Mouse (Mus musculus) megakaryocyte, embryonic 14.5 days (primary cell): ENCODE measurements around the gene Gm4869. TPM values are rescaled to one million over a fixed set of nuclear protein-coding genes. Genes with fewer than 3 reads are reported as not detected.
"Not testable (repeated sequence)": the region's sequence is repeated elsewhere in the genome, so short reads cannot be mapped to it uniquely, and the experiment has no call there.

Source experiments
- H3K27me3 ChIP-seq: replicated peaks from 2 replicates; pipeline ENCODE3; 2012; ENCODE audit warnings: inconsistent platforms
- H3K36me3 ChIP-seq: replicated peaks from 2 replicates; pipeline ENCODE3; 2012; ENCODE audit warnings: low read length, inconsistent platforms, mixed read lengths
- H3K4me1 ChIP-seq: 2 replicates; pipeline ENCODE4 v1.6.1; 2012; ENCODE audit warnings: inconsistent platforms
- H3K4me3 ChIP-seq: replicated peaks from 2 replicates; pipeline ENCODE3; 2012; ENCODE audit warnings: moderate library complexity, mild to moderate bottlenecking, inconsistent platforms
- H3K9me3 ChIP-seq: 2 replicates; pipeline ENCODE4 v1.6.1; 2012; ENCODE audit warnings: inconsistent platforms
- FLI1 ChIP-seq: IDR thresholded peaks from 2 replicates; pipeline ENCODE4 v1.6.1; 2012; ENCODE audit warnings: low read length, inconsistent platforms, mixed read lengths
- GATA1 ChIP-seq: IDR thresholded peaks from 3 replicates; pipeline ENCODE4 v1.6.1; 2012; ENCODE audit warnings: mixed read lengths, low read length, inconsistent platforms, borderline replicate concordance
- polyA plus RNA-seq: library from polyadenylated mRNA; stranded (reverse); fragments of >175 nt; gene quantifications from 2 replicates; pipeline ENCODE4 v1.2.3, GENCODE M21; 2012; ENCODE audit warnings: low replicate concordance; ENCODE audit not compliant: insufficient read depth

The Gm4869 gene
- polyA plus RNA-seq, 1 experiment = 0.03 TPM

- Histone ChIP-seq H3K27me3 (no peaks in the 10 kb centered on the region), H3K4me3 (peak within 1 kb of the TSS; percentile 100), H3K9me3 (no peaks in the 10 kb centered on the region), H3K4me1 (peaks cover 44% of the 10 kb centered on the region), H3K36me3 (peaks cover 25% of the 10 kb centered on the region)
- TF ChIP-seq GATA1 (no peak), FLI1 (no peak)
Observed at GRCm38 (mm10) chr5:140418489-140419441, 26.7 kb upstream of the Gm4869 start, which contains the start of gene Eif3b. Eif3b (plus strand) TSS chr5:140419328.

GRCm38 (mm10) chr5:140419442-140420080 is 25.9 kb upstream of the Gm4869 start:
- Histone ChIP-seq H3K4me3 (peak overlapping the region; percentile 100), H3K36me3 (peaks cover 33% of the 10 kb centered on the region), H3K27me3 (no peaks in the 10 kb centered on the region), H3K4me1 (peaks cover 44% of the 10 kb centered on the region), H3K9me3 (no peaks in the 10 kb centered on the region)
- TF ChIP-seq FLI1 (no peak), GATA1 (no peak)

GRCm38 (mm10) chr5:140420616-140421015 is 24.8 kb upstream of the Gm4869 start:
- Histone ChIP-seq H3K9me3 (no peaks in the 10 kb centered on the region), H3K36me3 (peaks cover 43% of the 10 kb centered on the region), H3K27me3 (no peaks in the 10 kb centered on the region), H3K4me3 (peak overlapping the region; percentile 100), H3K4me1 (peaks cover 43% of the 10 kb centered on the region)
- TF ChIP-seq FLI1 (no peak), GATA1 (no peak)

- Histone ChIP-seq H3K9me3 (no peaks in the 10 kb centered on the region), H3K4me3 (no peak overlapping the region), H3K27me3 (no peaks in the 10 kb centered on the region), H3K4me1 (peaks cover 54% of the 10 kb centered on the region), H3K36me3 (peaks cover 89% of the 10 kb centered on the region)
- TF ChIP-seq FLI1 (no peak), GATA1 (no peak)
Observed at GRCm38 (mm10) chr5:140425016-140425783, 20.2 kb upstream of the Gm4869 start.

GRCm38 (mm10) chr5:140439117-140439516 is 6.3 kb upstream of the Gm4869 start:
- Histone ChIP-seq H3K4me1 (peaks cover 23% of the 10 kb centered on the region), H3K36me3 (peaks cover 91% of the 10 kb centered on the region)
- not testable (repeated sequence) for H3K4me3 ChIP-seq, H3K9me3 ChIP-seq, H3K27me3 ChIP-seq

- no peaks in the 10 kb centered on the region for H3K9me3 ChIP-seq
- peaks cover 91% of the 10 kb centered on the region for H3K36me3 ChIP-seq
- peaks cover 23% of the 10 kb centered on the region for H3K4me1 ChIP-seq
- TF ChIP-seq GATA1 (no peak), FLI1 (no peak)
- no peaks in the 10 kb centered on the region for H3K27me3 ChIP-seq
- H3K4me3 ChIP-seq = no peak overlapping the region
Observed at GRCm38 (mm10) chr5:140441406-140441805, 4.0 kb upstream of the Gm4869 start.

- H3K4me3 ChIP-seq = no peak overlapping the region
- H3K27me3 ChIP-seq = no peaks in the 10 kb centered on the region
- H3K4me1 ChIP-seq = peaks cover 9% of the 10 kb centered on the region; the same call in 1 of the 2 replicates
- TF ChIP-seq FLI1 (no peak), GATA1 (no peak)
- H3K9me3 ChIP-seq = no peaks in the 10 kb centered on the region
- peaks cover 69% of the 10 kb centered on the region for H3K36me3 ChIP-seq
Observed at GRCm38 (mm10) chr5:140444012-140444411, 1.4 kb upstream of the Gm4869 start.

- Histone ChIP-seq H3K4me3 (no peak overlapping the region), H3K9me3 (no peaks in the 10 kb centered on the region), H3K4me1 (no peaks in the 10 kb centered on the region), H3K36me3 (peaks cover 52% of the 10 kb centered on the region), H3K27me3 (no peaks in the 10 kb centered on the region)
- TF ChIP-seq FLI1 (no peak), GATA1 (no peak)
Observed at GRCm38 (mm10) chr5:140446054-140446453, 609 bp downstream of the Gm4869 start.

GRCm38 (mm10) chr5:140454488-140454887 is 9.0 kb downstream of the Gm4869 start:
- TF ChIP-seq FLI1 = no peak
- TF ChIP-seq GATA1 = no peak
- H3K36me3 ChIP-seq = no peaks in the 10 kb centered on the region
- H3K9me3 ChIP-seq = no peaks in the 10 kb centered on the region
- no peak overlapping the region for H3K4me3 ChIP-seq
- H3K4me1 ChIP-seq = peaks cover 8% of the 10 kb centered on the region
- H3K27me3 ChIP-seq = peaks cover 12% of the 10 kb centered on the region

GRCm38 (mm10) chr5:140455466-140455865 is 10.0 kb downstream of the Gm4869 start:
- Histone ChIP-seq H3K4me3 (no peak overlapping the region), H3K36me3 (no peaks in the 10 kb centered on the region), H3K27me3 (peaks cover 16% of the 10 kb centered on the region), H3K9me3 (no peaks in the 10 kb centered on the region), H3K4me1 (peaks cover 8% of the 10 kb centered on the region)
- TF ChIP-seq FLI1 (no peak), GATA1 (no peak)
